Mouse (Mus musculus) embryonic facial prominence, embryonic 10.5 days (tissue): ENCODE data around the gene Cd81. TPM values are rescaled to one million over a fixed set of nuclear protein-coding genes. Genes with fewer than 3 reads are reported as not detected.

ENCODE experiments used
- DNase-seq: peaks from one replicate; pipeline ENCODE4 v3.0.0-alpha.2; 2017; ENCODE audit warnings: low spot score
- H3K27ac ChIP-seq: fragments of 300-500 bp; sonication (generic); replicated peaks from 2 replicates; pipeline ENCODE4 v1.5.1; 2016; ENCODE audit warnings: mild to moderate bottlenecking
- H3K27me3 ChIP-seq: fragments of 300-500 bp; sonication (generic); replicated peaks from 2 replicates; pipeline ENCODE4 v1.6.1; 2016; ENCODE audit warnings: low read depth, mild to moderate bottlenecking; ENCODE audit not compliant: poor library complexity, severe bottlenecking
- H3K36me3 ChIP-seq: fragments of 300-500 bp; sonication (generic); replicated peaks from 2 replicates; pipeline ENCODE4 v1.6.1; 2016; ENCODE audit warnings: mild to moderate bottlenecking, moderate library complexity
- H3K4me1 ChIP-seq: fragments of 300-500 bp; sonication (generic); 2 replicates; pipeline ENCODE4 v1.6.1; 2016
- H3K4me3 ChIP-seq: fragments of 300-500 bp; sonication (generic); 2 replicates; pipeline ENCODE4 v1.5.1; 2016; ENCODE audit warnings: mild to moderate bottlenecking, moderate library complexity
- H3K9me3 ChIP-seq: fragments of 300-500 bp; sonication (generic); 2 replicates; pipeline ENCODE4 v1.6.1; 2016; ENCODE audit warnings: mild to moderate bottlenecking
- WGBS: fragments of 180-500 bp; shearing (Covaris S2); methylation state at CpG from one replicate; pipeline ENCODE4 v1.1.7; 2016; 5-methylcytosine and 5-hydroxymethylcytosine counted together
- polyA plus RNA-seq: library from polyadenylated mRNA; unstranded; fragments of >200 nt; fragmentation: Nextera tagmentation; extraction: Ambion mirVana; gene quantifications from 2 replicates; pipeline ENCODE4 v1.2.1, GENCODE M21; 2016

Gene Cd81
- polyA plus RNA-seq, 1 experiment from 2014 or later = 255 TPM

DNA sequence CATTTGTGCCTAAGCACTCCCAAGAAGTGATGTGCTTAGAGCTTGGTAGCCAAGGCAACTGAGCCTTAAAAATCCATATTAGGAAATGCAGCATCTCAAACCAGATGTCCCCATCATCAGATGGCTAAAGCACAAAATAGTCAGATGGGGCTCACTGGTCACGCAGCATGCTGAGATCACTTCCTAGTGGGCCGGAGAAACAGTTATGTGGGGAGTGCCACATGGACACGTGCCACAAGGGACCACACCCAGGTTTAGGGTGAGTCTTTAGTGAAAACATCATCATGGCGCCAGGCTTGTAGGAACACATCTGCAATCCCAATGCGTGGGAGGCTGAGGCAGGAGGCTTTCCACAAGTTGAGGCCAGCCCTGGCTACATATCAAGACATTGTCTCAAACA lies 64.0 kb downstream of the Cd81 start:
- DNase-seq = no peak
- Histone ChIP-seq H3K4me3 (no peak overlapping the region), H3K9me3 (peaks cover 6% of the 10 kb centered on the region; the same call in 1 of the 2 replicates), H3K36me3 (no peaks in the 10 kb centered on the region), H3K27ac (no peak overlapping the region), H3K27me3 (0 out of 2 replicates have a peak, but pooled peaks cover 13% of the 10 kb centered on the region), H3K4me1 (peaks cover 23% of the 10 kb centered on the region)
- 85% methylated on average over 5 of the region's 5 CpGs for WGBS

Other genes starting within 250 kb of the Cd81 start
- 5.6 and 6.9 TPM in 2 replicates for gene Th, start 121.6 kb upstream of the Cd81 start, polyA plus RNA-seq
- 0.25 and 0.52 TPM in 2 replicates for gene Ascl2, start 83.5 kb upstream of the Cd81 start, polyA plus RNA-seq
- 4.4 and 4.6 TPM in 2 replicates for gene Tspan32, start 47.7 kb upstream of the Cd81 start, polyA plus RNA-seq
- gene Tssc4, start 16.5 kb downstream of the Cd81 start, polyA plus RNA-seq = 130 and 132 TPM in 2 replicates
- 0.60 and 0.77 TPM in 2 replicates for gene Trpm5, start 41.9 kb downstream of the Cd81 start, polyA plus RNA-seq
- gene Kcnq1, start 53.6 kb downstream of the Cd81 start, polyA plus RNA-seq = 1.0 and 1.5 TPM in 2 replicates